Mouse (Mus musculus): Measurements from ENCODE around the gene Crhbp.

GRCm38 (mm10) chr13:95389866-95390865, 54.6 kb downstream of the Crhbp start:
- peak; percentile 67; the same call in 1 of the 2 replicates for TF ChIP-seq CTCF (IDR thresholded peaks at IDR 0.05; ENCODE audit: borderline replicate concordance, control insufficient read depth, extremely low read depth, insufficient read depth, low read length, poor library complexity)
- TF ChIP-seq POLR2A (IDR thresholded peaks at IDR 0.05; ENCODE audit: control insufficient read depth, extremely low read depth, insufficient read depth, low read length, poor library complexity): no peak
